Mouse (Mus musculus) hindbrain, embryonic 10.5 days (tissue): ENCODE measurements at regions not wholly inside any gene's neighbourhood (a gene's known extent, or its start where the extent isn't known, plus 50 kb on each side); places are given as distances from the start of the nearest gene placed in this dataset.

Source experiments
- DNase-seq: peaks from one replicate; pipeline ENCODE4 v3.0.0-alpha.2; 2017; ENCODE audit warnings: low spot score
- H3K27ac ChIP-seq: fragments of 300-500 bp; sonication (generic); 2 replicates; pipeline ENCODE4 v1.5.1; 2016; ENCODE audit warnings: mild to moderate bottlenecking, moderate library complexity
- H3K27me3 ChIP-seq: fragments of 300-500 bp; sonication (generic); 2 replicates; pipeline ENCODE4 v1.6.1; 2016; ENCODE audit warnings: mild to moderate bottlenecking; ENCODE audit not compliant: poor library complexity, insufficient read depth, severe bottlenecking
- H3K36me3 ChIP-seq: fragments of 300-500 bp; sonication (generic); 2 replicates; pipeline ENCODE4 v1.6.1; 2016; ENCODE audit warnings: mild to moderate bottlenecking, moderate library complexity
- H3K4me1 ChIP-seq: fragments of 300-500 bp; sonication (generic); replicated peaks from 2 replicates; pipeline ENCODE4 v1.6.1; 2016; ENCODE audit warnings: mild to moderate bottlenecking
- H3K4me3 ChIP-seq: fragments of 300-500 bp; sonication (generic); 2 replicates; pipeline ENCODE4 v1.5.1; 2016; ENCODE audit warnings: mild to moderate bottlenecking, moderate library complexity
- H3K9me3 ChIP-seq: fragments of 300-500 bp; sonication (generic); 2 replicates; pipeline ENCODE4 v1.6.1; 2016; ENCODE audit warnings: mild to moderate bottlenecking, moderate library complexity
- WGBS: fragments of 180-500 bp; shearing (Covaris S2); methylation state at CpG from one replicate; pipeline ENCODE4 v1.1.7; 2016; 5-methylcytosine and 5-hydroxymethylcytosine counted together

DNA sequence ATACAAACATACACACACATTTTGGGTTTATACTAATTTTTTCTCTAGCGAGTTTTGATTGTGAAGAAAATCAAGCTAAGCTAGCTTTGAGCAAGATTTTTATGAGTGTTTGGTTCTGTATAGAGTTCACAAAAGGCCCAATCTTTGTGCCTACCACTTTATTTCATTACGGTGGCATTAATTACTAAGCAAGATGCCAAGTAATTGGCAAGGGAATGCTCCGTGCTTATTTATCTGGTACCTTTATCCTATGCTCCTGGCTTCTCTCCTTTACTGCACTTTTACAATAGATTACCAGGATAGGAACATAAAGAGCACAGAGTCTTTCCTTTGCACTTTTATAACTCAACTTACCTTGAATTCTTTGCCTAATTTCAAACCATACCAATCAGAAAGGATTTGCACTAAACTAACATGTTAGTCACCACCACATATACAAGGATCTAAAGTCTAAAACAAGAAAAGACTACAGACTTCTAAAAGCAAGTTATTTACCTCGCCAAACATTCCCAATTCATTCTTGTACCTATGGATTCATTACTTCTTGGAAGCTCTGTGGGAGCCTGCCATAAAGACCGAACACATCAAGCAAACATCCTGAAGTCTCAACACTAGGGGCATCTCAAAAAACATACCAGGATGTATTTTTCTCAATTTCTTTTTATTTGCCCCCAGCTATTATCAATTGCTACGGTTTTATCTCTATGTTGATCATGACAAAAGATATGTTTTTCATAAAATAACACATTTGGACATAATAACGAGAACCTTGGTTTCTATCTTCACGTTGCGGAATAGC lies 537.5 kb downstream of the Prkd1 start:
- no peaks in the 10 kb centered on the region for H3K9me3 ChIP-seq
- H3K4me3 ChIP-seq: no peak overlapping the region
- no peak for DNase-seq
- 90% methylated on average over 9 of the region's 9 CpGs for WGBS
- no peak overlapping the region for H3K27ac ChIP-seq
- H3K27me3 ChIP-seq: peaks cover 42% of the 10 kb centered on the region
- peaks cover 7% of the 10 kb centered on the region for H3K4me1 ChIP-seq
- no peaks in the 10 kb centered on the region for H3K36me3 ChIP-seq

DNA sequence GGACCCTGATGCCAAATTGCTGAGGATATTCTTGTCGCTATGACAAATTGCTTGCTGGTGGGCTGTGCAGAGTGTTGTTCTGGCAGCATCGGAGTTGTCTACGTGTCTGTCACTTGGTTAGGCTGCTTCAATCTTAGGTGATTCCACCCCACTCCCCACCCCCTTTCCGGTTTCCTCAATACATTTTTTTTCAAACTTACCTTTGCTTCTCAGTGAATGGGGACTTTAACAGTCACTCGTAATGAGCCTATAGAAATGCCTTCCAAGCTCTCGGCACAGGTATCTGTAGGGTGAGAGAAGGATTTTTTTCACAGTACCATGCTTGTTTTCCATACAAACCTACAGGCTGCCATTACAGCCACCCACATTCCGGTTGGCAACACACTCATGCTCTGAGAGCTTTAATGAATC lies 536.8 kb downstream of the Prkd1 start:
- no peak for DNase-seq
- Histone ChIP-seq H3K27me3 (peaks cover 48% of the 10 kb centered on the region), H3K27ac (no peak overlapping the region)

DNA sequence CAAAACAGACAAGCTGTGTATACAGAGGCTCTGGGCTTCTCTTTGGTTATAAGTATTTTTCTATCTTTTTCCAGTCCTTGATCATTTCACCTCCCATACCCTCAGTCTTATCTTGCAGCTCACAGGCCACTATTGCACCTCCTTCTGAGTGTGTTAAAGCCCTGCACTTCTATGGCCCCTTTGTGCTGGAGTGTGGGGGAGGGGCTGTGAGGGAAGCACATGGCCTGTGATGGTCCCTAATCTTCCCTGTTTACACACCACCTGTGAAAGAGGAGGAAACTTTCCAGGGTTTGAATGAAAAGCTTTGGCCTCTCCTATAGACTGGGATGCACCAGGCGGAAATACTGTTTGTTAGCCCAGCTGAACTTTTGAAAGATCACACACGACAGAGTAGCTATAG lies 533.0 kb downstream of the Prkd1 start:
- 47% methylated on average over 2 of the region's 2 CpGs for WGBS
- H3K27me3 ChIP-seq: peaks cover 74% of the 10 kb centered on the region
- DNase-seq: no peak

More for the DNA sequence above, 536.8 kb downstream of the Prkd1 start:
- H3K4me3 ChIP-seq: no peak overlapping the region
- H3K9me3 ChIP-seq: no peaks in the 10 kb centered on the region
- H3K4me1 ChIP-seq: peaks cover 7% of the 10 kb centered on the region
- no peaks in the 10 kb centered on the region for H3K36me3 ChIP-seq
- WGBS: 86% methylated on average over 7 of the region's 7 CpGs

DNA sequence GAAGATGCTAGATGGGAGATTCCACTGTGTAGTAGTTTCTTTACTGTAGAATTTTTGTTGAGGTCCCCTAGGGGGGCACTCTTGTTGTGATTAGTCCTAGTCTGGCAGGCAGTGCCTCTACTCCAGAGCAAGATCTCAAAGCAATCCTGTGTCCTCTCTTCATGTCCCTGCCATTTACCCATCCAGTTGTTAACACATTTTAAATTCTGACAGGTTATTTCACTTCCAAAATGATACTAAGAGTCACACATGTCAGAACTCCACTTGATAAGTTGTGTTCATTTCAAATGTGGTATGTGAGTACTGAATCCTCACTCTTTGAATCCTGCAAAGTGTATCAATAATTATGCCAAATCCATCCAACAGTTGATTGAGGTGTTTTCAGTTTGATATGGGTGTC lies 530.6 kb downstream of the Prkd1 start:
- Histone ChIP-seq H3K36me3 (no peaks in the 10 kb centered on the region), H3K9me3 (no peaks in the 10 kb centered on the region), H3K27me3 (peaks cover 80% of the 10 kb centered on the region), H3K27ac (no peak overlapping the region), H3K4me1 (peaks cover 40% of the 10 kb centered on the region), H3K4me3 (no peak overlapping the region)
- no peak for DNase-seq

More for the DNA sequence above, 533.0 kb downstream of the Prkd1 start:
- no peak overlapping the region for H3K4me3 ChIP-seq
- H3K36me3 ChIP-seq: no peaks in the 10 kb centered on the region
- H3K9me3 ChIP-seq: no peaks in the 10 kb centered on the region
- no peak overlapping the region; the same call in 1 of the 2 replicates for H3K27ac ChIP-seq
- peaks cover 20% of the 10 kb centered on the region for H3K4me1 ChIP-seq

DNA sequence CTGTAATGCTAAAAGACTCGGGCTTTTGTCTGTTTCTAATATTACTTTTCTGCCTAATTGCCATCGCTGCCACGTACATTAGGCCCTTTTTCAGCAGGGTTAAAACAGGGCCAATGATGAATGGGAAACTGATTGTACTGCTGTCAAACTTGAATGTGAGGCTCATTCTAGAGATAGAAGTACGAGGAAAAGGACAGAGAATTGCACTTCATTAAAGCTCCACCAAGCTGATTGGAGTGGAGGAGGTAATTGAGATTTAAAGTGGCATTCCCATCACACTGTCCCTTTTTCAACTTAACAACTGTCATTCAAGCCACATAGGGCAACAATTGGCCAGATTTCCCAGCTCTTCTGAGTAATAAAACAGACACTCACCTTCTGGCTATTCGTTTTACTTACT lies 526.8 kb downstream of the Prkd1 start:
- Histone ChIP-seq H3K27me3 (peaks cover 71% of the 10 kb centered on the region), H3K9me3 (no peaks in the 10 kb centered on the region), H3K4me1 (peaks cover 37% of the 10 kb centered on the region), H3K4me3 (no peak overlapping the region), H3K36me3 (no peaks in the 10 kb centered on the region), H3K27ac (no peak overlapping the region)
- WGBS: 37% methylated on average over 5 of the region's 5 CpGs
- no peak for DNase-seq

DNA sequence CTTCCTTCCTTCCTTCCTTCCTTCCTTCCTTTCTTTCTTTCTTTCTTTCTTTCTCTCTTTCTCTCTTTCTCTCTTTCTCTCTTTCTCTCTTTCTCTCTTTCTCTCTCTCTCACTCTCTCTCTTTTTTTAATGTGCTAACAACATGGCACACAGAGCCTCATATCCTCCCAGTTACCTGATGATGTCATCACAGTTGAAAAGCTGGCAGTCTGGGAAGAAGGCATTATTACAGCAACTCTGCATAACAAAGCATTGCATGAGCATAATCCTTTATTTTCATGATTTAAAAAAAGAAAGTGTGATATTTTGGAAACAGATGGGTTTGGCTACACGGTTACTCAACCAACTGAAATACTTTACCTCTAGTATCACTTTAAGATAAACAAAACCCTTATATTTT lies 525.9 kb downstream of the Prkd1 start:
- Histone ChIP-seq H3K4me3 (no peak overlapping the region), H3K27ac (no peak overlapping the region), H3K36me3 (no peaks in the 10 kb centered on the region), H3K27me3 (peaks cover 64% of the 10 kb centered on the region), H3K9me3 (no peaks in the 10 kb centered on the region), H3K4me1 (peaks cover 37% of the 10 kb centered on the region)
- DNase-seq: no peak
- WGBS: 73% methylated on average over 1 of the region's 1 CpGs

DNA sequence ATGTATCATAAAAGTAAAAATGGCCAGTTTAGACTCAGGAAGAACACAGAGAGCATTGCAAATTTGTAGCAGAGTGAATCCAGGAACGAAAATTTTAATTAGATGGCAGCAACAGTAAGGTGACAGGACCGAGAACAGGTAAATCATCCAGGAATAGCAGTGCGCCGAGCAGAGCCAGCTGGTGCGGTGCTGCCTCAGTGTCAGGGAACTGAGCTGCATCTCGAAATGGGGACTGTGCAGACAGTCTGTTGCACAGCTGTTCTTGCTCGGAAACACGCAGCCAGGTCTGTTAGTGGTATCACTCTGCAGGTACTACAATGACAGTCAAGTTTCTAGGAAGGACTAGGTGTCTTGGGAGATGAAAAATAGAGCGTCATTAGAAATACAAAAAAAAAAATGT lies 490.8 kb downstream of the Prkd1 start:
- H3K27ac ChIP-seq: no peak overlapping the region
- DNase-seq: no peak
- no peaks in the 10 kb centered on the region for H3K27me3 ChIP-seq
- H3K9me3 ChIP-seq: no peaks in the 10 kb centered on the region
- no peak overlapping the region for H3K4me3 ChIP-seq
- 85% methylated on average over 9 of the region's 9 CpGs for WGBS
- H3K4me1 ChIP-seq: no peaks in the 10 kb centered on the region
- no peaks in the 10 kb centered on the region for H3K36me3 ChIP-seq

DNA sequence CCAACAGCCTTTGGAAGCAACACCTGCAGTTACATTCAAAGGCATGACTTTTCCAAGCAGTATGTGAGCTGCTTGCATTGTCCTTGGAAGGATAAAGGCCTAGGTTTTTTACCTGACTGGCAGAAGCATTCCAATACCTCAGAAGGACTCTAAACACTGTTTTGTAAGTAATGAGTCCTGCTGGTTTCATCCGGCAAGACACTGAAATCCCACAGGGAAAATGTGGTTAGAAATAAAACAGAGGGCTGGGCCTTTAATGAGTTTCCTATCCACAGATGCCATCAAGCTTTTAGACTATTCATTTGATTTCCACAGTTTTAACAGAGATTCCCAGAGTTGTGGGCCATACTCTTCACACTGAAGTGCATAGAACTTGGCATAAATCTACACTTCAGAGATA lies 461.6 kb downstream of the Prkd1 start:
- H3K9me3 ChIP-seq: no peaks in the 10 kb centered on the region
- no peak overlapping the region for H3K27ac ChIP-seq
- H3K27me3 ChIP-seq: no peaks in the 10 kb centered on the region
- H3K4me3 ChIP-seq: no peak overlapping the region
- peaks cover 2% of the 10 kb centered on the region; the same call in 1 of the 2 replicates for H3K4me1 ChIP-seq
- H3K36me3 ChIP-seq: no peaks in the 10 kb centered on the region
- WGBS: 30% methylated on average over 1 of the region's 1 CpGs
- DNase-seq: no peak

DNA sequence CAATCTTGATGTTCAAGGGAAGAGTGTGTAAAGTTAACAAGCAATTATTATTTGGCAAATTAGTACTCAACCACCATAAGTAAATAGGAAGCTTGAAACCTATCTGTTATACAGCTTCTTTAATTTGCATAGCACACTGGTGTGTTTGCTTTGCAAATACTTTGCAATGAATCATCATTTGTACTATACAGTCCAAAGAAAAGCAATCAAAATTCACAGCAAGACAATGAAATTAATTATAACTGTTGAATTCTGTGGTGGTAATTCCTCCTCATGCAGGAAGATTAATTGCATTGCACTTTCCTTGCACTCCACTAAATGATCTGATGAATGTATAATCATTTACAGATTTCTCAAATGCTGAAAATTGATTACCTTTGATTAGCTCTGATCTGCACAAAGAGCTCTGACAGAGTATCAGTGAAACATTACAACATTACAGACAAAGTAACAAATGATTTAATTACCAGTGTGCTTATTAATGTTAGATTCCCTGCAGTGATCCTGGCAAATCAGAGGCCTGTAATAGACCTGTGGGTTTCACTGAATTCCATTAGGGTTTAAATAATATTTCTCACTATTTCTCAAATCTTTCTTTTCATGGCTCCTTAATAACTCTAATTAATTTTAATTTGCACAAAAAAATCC lies 457.9 kb downstream of the Prkd1 start:
- Histone ChIP-seq H3K27ac (no peak overlapping the region), H3K4me3 (no peak overlapping the region), H3K27me3 (no peaks in the 10 kb centered on the region), H3K4me1 (peaks cover 5% of the 10 kb centered on the region; the same call in 1 of the 2 replicates), H3K9me3 (no peaks in the 10 kb centered on the region), H3K36me3 (no peaks in the 10 kb centered on the region)
- DNase-seq: no peak

DNA sequence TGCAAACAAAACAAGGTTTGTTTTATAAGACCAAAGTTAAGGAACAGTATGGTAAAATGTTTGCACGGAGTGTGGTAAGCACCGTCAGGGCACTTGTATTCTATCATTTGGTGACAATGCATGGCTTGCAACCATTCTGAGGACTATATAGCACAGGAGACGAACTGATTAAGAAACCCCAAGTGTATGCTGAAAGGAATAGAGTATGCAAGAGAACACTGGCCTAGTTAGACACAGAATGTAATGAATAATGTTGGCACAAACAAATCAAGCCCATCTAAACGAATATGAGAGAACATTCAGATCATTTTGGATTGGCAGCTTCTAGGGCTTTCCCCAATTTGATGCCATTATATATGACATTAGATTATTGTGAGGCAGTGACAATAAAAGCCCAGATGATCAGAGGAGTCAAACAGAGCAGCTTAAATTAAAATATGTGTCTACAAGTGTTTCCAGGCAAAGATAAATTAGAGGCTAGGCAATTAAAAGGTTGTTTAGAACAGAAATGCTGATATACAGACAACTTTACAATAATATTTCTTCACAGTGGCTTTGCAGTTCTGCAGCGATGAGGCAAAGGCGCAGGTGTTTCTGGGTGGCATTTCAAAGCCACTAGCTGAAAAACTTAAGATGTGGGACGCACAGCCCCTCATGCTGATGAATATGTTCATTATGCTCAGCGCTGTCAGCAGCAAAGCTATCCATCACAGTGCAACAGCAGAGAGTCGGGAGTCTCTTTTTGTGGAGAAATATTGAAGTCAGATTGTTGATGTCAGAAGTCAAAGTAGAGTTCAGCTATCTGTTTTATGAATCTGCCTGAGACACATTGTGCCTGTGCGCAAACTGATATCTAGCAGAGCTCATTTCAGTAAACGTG lies 456.9 kb downstream of the Prkd1 start:
- H3K9me3 ChIP-seq: no peaks in the 10 kb centered on the region
- no peak overlapping the region for H3K4me3 ChIP-seq
- no peaks in the 10 kb centered on the region for H3K36me3 ChIP-seq
- 71% methylated on average over 11 of the region's 11 CpGs for WGBS
- DNase-seq: no peak
- H3K27ac ChIP-seq: no peak overlapping the region
- H3K27me3 ChIP-seq: no peaks in the 10 kb centered on the region
- peaks cover 5% of the 10 kb centered on the region; the same call in 1 of the 2 replicates for H3K4me1 ChIP-seq

DNA sequence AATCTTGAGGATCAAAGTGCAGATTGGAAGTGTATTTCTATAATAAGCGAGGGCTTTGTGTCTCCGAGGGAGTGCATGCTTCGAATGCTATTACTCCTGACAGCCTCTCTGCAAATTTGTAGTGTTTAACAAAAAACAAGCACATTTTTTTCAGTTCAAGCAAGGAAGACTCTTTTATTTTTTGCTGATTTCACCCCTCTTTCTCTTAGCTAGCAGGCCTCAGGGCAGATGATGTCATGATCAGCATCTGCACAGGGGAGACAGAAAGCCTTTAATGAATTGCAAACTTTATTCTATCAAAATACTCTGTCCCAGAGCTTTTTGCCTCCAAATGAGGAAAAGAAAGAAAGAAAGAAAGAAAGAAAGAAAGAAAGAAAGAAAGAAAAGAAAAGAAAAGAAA lies 455.4 kb downstream of the Prkd1 start:
- H3K4me3 ChIP-seq: no peak overlapping the region
- H3K27ac ChIP-seq: no peak overlapping the region
- no peak for DNase-seq
- 75% methylated on average over 3 of the region's 3 CpGs for WGBS
- peaks cover 8% of the 10 kb centered on the region; the same call in 1 of the 2 replicates for H3K4me1 ChIP-seq
- H3K27me3 ChIP-seq: no peaks in the 10 kb centered on the region
- H3K9me3 ChIP-seq: no peaks in the 10 kb centered on the region
- no peaks in the 10 kb centered on the region for H3K36me3 ChIP-seq

DNA sequence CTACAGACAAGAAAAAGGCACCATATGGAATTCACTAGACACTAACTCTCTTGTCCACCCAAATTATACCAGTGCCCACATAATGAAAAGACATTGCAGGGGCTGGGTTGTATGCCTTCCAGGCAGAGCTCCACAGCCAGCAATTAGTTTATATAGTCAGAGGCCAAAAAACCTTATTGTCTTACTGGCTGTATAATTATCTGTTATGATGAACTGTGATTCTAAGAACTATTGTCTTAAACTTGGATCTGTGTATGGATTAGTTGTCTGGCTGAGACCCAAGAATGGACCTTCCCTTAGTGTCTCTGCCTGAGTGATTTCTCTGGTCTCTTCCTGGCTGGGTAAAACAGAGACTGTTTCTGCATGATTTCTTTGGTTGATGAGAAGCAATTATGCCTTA lies 454.2 kb downstream of the Prkd1 start:
- DNase-seq: no peak

DNA sequence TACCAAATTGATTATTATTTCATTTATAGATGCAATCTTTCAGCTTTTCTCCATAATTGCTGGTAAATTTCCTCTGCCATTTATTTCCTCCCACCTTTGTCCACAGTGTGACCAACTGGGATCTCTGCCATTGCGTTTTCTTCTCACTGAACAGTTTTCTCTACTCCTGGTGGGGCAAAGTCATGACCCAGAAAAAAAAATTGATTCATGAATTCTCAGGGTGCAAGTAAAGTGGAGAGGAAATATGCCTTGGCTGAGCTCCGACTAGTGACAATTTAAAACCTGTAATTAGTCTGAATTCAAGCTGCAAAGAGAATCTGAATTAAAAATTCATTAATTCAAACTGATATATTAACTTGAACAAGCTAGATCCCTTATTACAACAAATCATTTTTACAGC lies 452.6 kb downstream of the Prkd1 start:
- Histone ChIP-seq H3K27me3 (no peaks in the 10 kb centered on the region), H3K4me1 (peaks cover 8% of the 10 kb centered on the region; the same call in 1 of the 2 replicates), H3K4me3 (no peak overlapping the region), H3K27ac (no peak overlapping the region), H3K36me3 (no peaks in the 10 kb centered on the region), H3K9me3 (no peaks in the 10 kb centered on the region)
- 57% methylated on average over 2 of the region's 2 CpGs for WGBS
- DNase-seq: no peak

More for the DNA sequence above, 454.2 kb downstream of the Prkd1 start:
- H3K4me1 ChIP-seq: peaks cover 8% of the 10 kb centered on the region; the same call in 1 of the 2 replicates
- no peaks in the 10 kb centered on the region for H3K27me3 ChIP-seq
- no peak overlapping the region for H3K27ac ChIP-seq
- no peak overlapping the region for H3K4me3 ChIP-seq
- no peaks in the 10 kb centered on the region for H3K9me3 ChIP-seq
- H3K36me3 ChIP-seq: no peaks in the 10 kb centered on the region
